Mouse (Mus musculus) hindlimb bud, embryonic 11.5 days (tissue): Measurements from ENCODE around the gene Fas.

Experiments
- DNase-seq: peaks from one replicate; pipeline ENCODE4 v3.0.0-alpha.2; 2012; ENCODE audit warnings: low read depth, low spot score; ENCODE audit errors: extremely low spot score

Gene Fas

DNA sequence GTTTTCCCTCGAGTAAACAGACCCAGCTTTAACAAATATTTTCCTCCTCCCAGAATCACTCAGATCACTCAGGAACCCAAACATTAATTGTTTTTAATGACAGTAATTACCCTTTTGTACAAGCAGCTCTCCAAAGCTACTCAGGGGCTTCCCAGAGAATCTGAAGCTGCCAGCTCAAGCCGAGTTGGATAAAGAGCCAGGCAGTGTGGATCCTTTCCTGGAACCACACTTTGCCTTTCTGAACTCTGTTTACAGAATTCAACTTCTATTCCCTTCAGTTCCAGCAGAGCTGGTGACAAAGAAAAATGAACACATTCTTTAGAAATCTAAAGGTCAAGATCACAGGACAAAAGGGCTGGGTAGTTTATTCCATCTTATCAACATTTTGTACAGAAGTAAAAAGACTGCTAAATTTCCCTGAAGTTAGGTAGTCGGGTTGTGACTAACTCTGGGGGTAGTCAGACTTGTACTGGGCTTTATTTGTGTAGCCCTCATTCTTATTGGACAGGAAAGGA, 62.9 kb downstream of the Fas start:
- DNase-seq = no peak

DNA sequence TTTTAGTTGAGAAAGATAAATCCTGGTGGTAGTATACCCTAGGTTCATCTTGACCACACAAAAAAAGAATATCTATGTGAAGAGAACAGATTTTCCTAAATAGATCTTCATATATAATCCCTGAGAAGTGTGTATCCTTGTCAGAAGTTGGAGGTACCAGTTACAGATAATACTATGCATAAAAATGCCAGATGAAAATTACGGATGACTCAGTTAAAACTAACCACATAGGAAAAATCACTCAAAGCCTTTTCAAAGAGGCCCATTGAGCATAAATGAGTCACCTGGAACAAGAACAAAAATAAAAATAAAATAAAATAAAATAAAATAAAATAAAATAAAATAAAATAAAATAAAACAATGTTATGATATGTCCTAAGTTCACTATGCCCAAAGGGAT, 72.2 kb downstream of the Fas start:
- DNase-seq = no peak

DNA sequence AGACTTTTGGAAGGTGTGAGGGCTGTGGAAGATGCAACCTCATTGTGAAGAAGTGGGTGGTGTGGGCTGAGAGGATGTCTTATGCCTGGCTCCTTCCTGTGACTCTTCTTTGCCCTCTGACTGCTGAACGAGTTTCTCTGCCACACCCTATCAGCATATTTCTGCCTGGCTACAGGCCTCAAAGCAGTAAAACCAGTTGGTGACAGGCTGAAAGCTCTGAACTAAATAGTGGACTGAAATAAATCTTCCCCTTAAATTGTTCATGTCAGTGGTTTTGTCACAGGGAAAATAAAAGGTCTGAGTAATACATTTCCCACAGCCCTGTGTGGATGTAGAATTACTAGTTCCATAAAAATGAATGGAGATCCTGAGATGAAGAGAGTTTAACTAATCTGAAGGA, 79.1 kb downstream of the Fas start:
- no peak for DNase-seq

- no peak for DNase-seq
Observed at GRCm38 (mm10) chr19:34370397-34370796, 79.9 kb downstream of the Fas start.
